Mouse (Mus musculus): ENCODE results near the gene Bicral. TPM values are rescaled to one million over a fixed set of nuclear protein-coding genes. Genes with fewer than 3 reads are reported as not detected.

Gene Bicral
- polyA plus RNA-seq, 1 experiment = 33.1 TPM

GRCm38 (mm10) chr17:46814497-46814896 lies 43.8 kb downstream of the Bicral start:
- TF ChIP-seq CTCF (IDR thresholded peaks at IDR 0.05; ENCODE audit: extremely low read depth, insufficient read depth, low read length) (no peak), POLR2A (IDR thresholded peaks at IDR 0.05; ENCODE audit: extremely low read depth, insufficient read depth, low read length) (no peak)
- Histone ChIP-seq H3K4me3 (ENCODE audit: insufficient read depth, low read length) (no peak overlapping the region), H3K4me1 (ENCODE audit: control insufficient read depth, insufficient read depth, low read length) (no peaks in the 10 kb centered on the region), H3K27ac (ENCODE audit: insufficient read depth, low read length) (no peak overlapping the region)

GRCm38 (mm10) chr17:46813637-46814036 lies 44.6 kb downstream of the Bicral start:
- H3K4me1 ChIP-seq (ENCODE audit: control insufficient read depth, insufficient read depth, low read length) = no peaks in the 10 kb centered on the region
- H3K4me3 ChIP-seq (ENCODE audit: insufficient read depth, low read length) = no peak overlapping the region
- TF ChIP-seq POLR2A (IDR thresholded peaks at IDR 0.05; ENCODE audit: extremely low read depth, insufficient read depth, low read length) = no peak
- TF ChIP-seq CTCF (IDR thresholded peaks at IDR 0.05; ENCODE audit: extremely low read depth, insufficient read depth, low read length) = no peak
- H3K27ac ChIP-seq (ENCODE audit: insufficient read depth, low read length) = no peak overlapping the region

- H3K4me3 ChIP-seq (ENCODE audit: insufficient read depth, low read length) = no peak overlapping the region
- H3K4me1 ChIP-seq (ENCODE audit: control insufficient read depth, insufficient read depth, low read length) = no peaks in the 10 kb centered on the region
- H3K27ac ChIP-seq (ENCODE audit: insufficient read depth, low read length) = no peak overlapping the region
- no peak for TF ChIP-seq POLR2A (IDR thresholded peaks at IDR 0.05; ENCODE audit: extremely low read depth, insufficient read depth, low read length)
These were observed 45.8 kb downstream of the Bicral start for GRCm38 (mm10) chr17:46812442-46812841.

GRCm38 (mm10) chr17:46810672-46811071 lies 47.6 kb downstream of the Bicral start:
- Histone ChIP-seq H3K4me3 (ENCODE audit: insufficient read depth, low read length) (no peak overlapping the region), H3K4me1 (ENCODE audit: control insufficient read depth, insufficient read depth, low read length) (no peaks in the 10 kb centered on the region), H3K27ac (ENCODE audit: insufficient read depth, low read length) (no peak overlapping the region)
- no peak for TF ChIP-seq CTCF (IDR thresholded peaks at IDR 0.05; ENCODE audit: extremely low read depth, insufficient read depth, low read length)
- no peak for TF ChIP-seq POLR2A (IDR thresholded peaks at IDR 0.05; ENCODE audit: extremely low read depth, insufficient read depth, low read length)

GRCm38 (mm10) chr17:46809131-46809830 lies 49.0 kb downstream of the Bicral start:
- Histone ChIP-seq H3K27ac (ENCODE audit: insufficient read depth, low read length) (no peak overlapping the region), H3K4me3 (ENCODE audit: insufficient read depth, low read length) (no peak overlapping the region), H3K4me1 (ENCODE audit: control insufficient read depth, insufficient read depth, low read length) (no peaks in the 10 kb centered on the region)
- TF ChIP-seq CTCF (IDR thresholded peaks at IDR 0.05; ENCODE audit: extremely low read depth, insufficient read depth, low read length) (no peak), POLR2A (IDR thresholded peaks at IDR 0.05; ENCODE audit: extremely low read depth, insufficient read depth, low read length) (no peak)

GRCm38 (mm10) chr17:46808376-46808775 lies 49.9 kb downstream of the Bicral start:
- TF ChIP-seq POLR2A (IDR thresholded peaks at IDR 0.05; ENCODE audit: extremely low read depth, insufficient read depth, low read length) (no peak), CTCF (IDR thresholded peaks at IDR 0.05; ENCODE audit: extremely low read depth, insufficient read depth, low read length) (no peak)
- H3K27ac ChIP-seq (ENCODE audit: insufficient read depth, low read length) = no peak overlapping the region

GRCm38 (mm10) chr17:46801761-46802160 lies 56.5 kb downstream of the Bicral start:
- no peaks in the 10 kb centered on the region for H3K4me1 ChIP-seq (ENCODE audit: control insufficient read depth, insufficient read depth, low read length)

More at GRCm38 (mm10) chr17:46808376-46808775, 49.9 kb downstream of the Bicral start:
- no peaks in the 10 kb centered on the region for H3K4me1 ChIP-seq (ENCODE audit: control insufficient read depth, insufficient read depth, low read length)
- no peak overlapping the region for H3K4me3 ChIP-seq (ENCODE audit: insufficient read depth, low read length)

GRCm38 (mm10) chr17:46799680-46800079 lies 58.6 kb downstream of the Bicral start:
- TF ChIP-seq POLR2A (IDR thresholded peaks at IDR 0.05; ENCODE audit: extremely low read depth, insufficient read depth, low read length) (no peak), CTCF (IDR thresholded peaks at IDR 0.05; ENCODE audit: extremely low read depth, insufficient read depth, low read length) (no peak)
- Histone ChIP-seq H3K27ac (ENCODE audit: insufficient read depth, low read length) (no peak overlapping the region), H3K4me3 (ENCODE audit: insufficient read depth, low read length) (no peak overlapping the region)

More at GRCm38 (mm10) chr17:46801761-46802160, 56.5 kb downstream of the Bicral start:
- Histone ChIP-seq H3K27ac (ENCODE audit: insufficient read depth, low read length) (no peak overlapping the region), H3K4me3 (ENCODE audit: insufficient read depth, low read length) (no peak overlapping the region)
- TF ChIP-seq POLR2A (IDR thresholded peaks at IDR 0.05; ENCODE audit: extremely low read depth, insufficient read depth, low read length) = no peak
- TF ChIP-seq CTCF (IDR thresholded peaks at IDR 0.05; ENCODE audit: extremely low read depth, insufficient read depth, low read length) = no peak

GRCm38 (mm10) chr17:46797386-46797785 lies 60.9 kb downstream of the Bicral start:
- TF ChIP-seq CTCF (IDR thresholded peaks at IDR 0.05; ENCODE audit: extremely low read depth, insufficient read depth, low read length) = no peak
- TF ChIP-seq POLR2A (IDR thresholded peaks at IDR 0.05; ENCODE audit: extremely low read depth, insufficient read depth, low read length) = no peak
- Histone ChIP-seq H3K27ac (ENCODE audit: insufficient read depth, low read length) (no peak overlapping the region), H3K4me1 (ENCODE audit: control insufficient read depth, insufficient read depth, low read length) (no peaks in the 10 kb centered on the region), H3K4me3 (ENCODE audit: insufficient read depth, low read length) (no peak overlapping the region)

More at GRCm38 (mm10) chr17:46799680-46800079, 58.6 kb downstream of the Bicral start:
- H3K4me1 ChIP-seq (ENCODE audit: control insufficient read depth, insufficient read depth, low read length) = no peaks in the 10 kb centered on the region

- Histone ChIP-seq H3K4me1 (ENCODE audit: control insufficient read depth, insufficient read depth, low read length) (no peaks in the 10 kb centered on the region), H3K27ac (ENCODE audit: insufficient read depth, low read length) (no peak overlapping the region), H3K4me3 (ENCODE audit: insufficient read depth, low read length) (no peak overlapping the region)
- no peak for TF ChIP-seq POLR2A (IDR thresholded peaks at IDR 0.05; ENCODE audit: extremely low read depth, insufficient read depth, low read length)
These were observed 61.5 kb downstream of the Bicral start for GRCm38 (mm10) chr17:46796743-46797142.
